Mouse (Mus musculus) 3134 (cell line): Measurements from ENCODE around the gene Prr23a1.
"Not testable (repeated sequence)": the region's sequence is repeated elsewhere in the genome, so short reads cannot be mapped to it uniquely, and the experiment has no call there.

Experiments
- DNase-seq: peaks from one replicate; pipeline ENCODE4 v3.0.0-alpha.2; 2011; ENCODE audit warnings: low spot score; ENCODE audit not compliant: insufficient read length; ENCODE audit errors: extremely low read depth

Prr23a1 gene

GRCm38 (mm10) chr9:98842117-98842516, at the start of gene Prr23a1:
Gene Prr23a1 (plus strand): TSS chr9:98842503.
- no peak for DNase-seq

GRCm38 (mm10) chr9:98799021-98799420, 43.3 kb upstream of the Prr23a1 start:
- DNase-seq = no peak

- no peak for DNase-seq
These were observed 38.3 kb upstream of the Prr23a1 start for GRCm38 (mm10) chr9:98803971-98804370.

- DNase-seq = no peak
These were observed 36.8 kb upstream of the Prr23a1 start for GRCm38 (mm10) chr9:98805511-98805910.

GRCm38 (mm10) chr9:98805934-98806333, 36.4 kb upstream of the Prr23a1 start:
- no peak for DNase-seq

GRCm38 (mm10) chr9:98807631-98808030, 34.7 kb upstream of the Prr23a1 start:
- no peak for DNase-seq

GRCm38 (mm10) chr9:98809526-98809925, 32.8 kb upstream of the Prr23a1 start:
- not testable (repeated sequence) for DNase-seq

GRCm38 (mm10) chr9:98816066-98816465, 26.2 kb upstream of the Prr23a1 start:
- DNase-seq = no peak

- no peak for DNase-seq
These were observed 24.7 kb upstream of the Prr23a1 start for GRCm38 (mm10) chr9:98817592-98817991.

GRCm38 (mm10) chr9:98818971-98819370, 23.3 kb upstream of the Prr23a1 start:
- DNase-seq = no peak

GRCm38 (mm10) chr9:98819481-98819880, 22.8 kb upstream of the Prr23a1 start:
- no peak for DNase-seq

- DNase-seq = no peak
These were observed 21.8 kb upstream of the Prr23a1 start for GRCm38 (mm10) chr9:98820461-98820860.

GRCm38 (mm10) chr9:98821067-98821466, 21.2 kb upstream of the Prr23a1 start:
- DNase-seq = no peak

- DNase-seq = no peak
These were observed 18.5 kb upstream of the Prr23a1 start for GRCm38 (mm10) chr9:98823805-98824204.

- DNase-seq = no peak
These were observed 12.8 kb upstream of the Prr23a1 start for GRCm38 (mm10) chr9:98829508-98829907.

GRCm38 (mm10) chr9:98837537-98838074, 4.7 kb upstream of the Prr23a1 start:
- no peak for DNase-seq

GRCm38 (mm10) chr9:98856210-98856609, 13.9 kb downstream of the Prr23a1 start, which contains the start of gene Prr23a2:
Gene Prr23a2 (plus strand): TSS chr9:98856494.
- no peak for DNase-seq

GRCm38 (mm10) chr9:98863463-98863862, 21.2 kb downstream of the Prr23a1 start:
- no peak for DNase-seq

- no peak for DNase-seq
These were observed 22.3 kb downstream of the Prr23a1 start, which contains the start of gene Prr23a3 for GRCm38 (mm10) chr9:98864571-98864970. Gene Prr23a3 (plus strand): TSS chr9:98864767.
